Mouse (Mus musculus) intestine, embryonic 16.5 days (tissue): ENCODE results near the gene Golga7b. TPM values are rescaled to one million over a fixed set of nuclear protein-coding genes. Genes with fewer than 3 reads are reported as not detected.

Experiments
- ATAC-seq: fragments of 200-750 bp; cut with Nextera tagmentation; 2 replicates; pipeline ENCODE4 v1.8.0; 2017; ENCODE audit warnings: moderate TSS enrichment, moderate library complexity
- H3K27ac ChIP-seq: fragments of 300-500 bp; sonication (generic); 2 replicates; pipeline ENCODE4 v1.5.1; 2014; ENCODE audit warnings: mild to moderate bottlenecking, low read length
- H3K27me3 ChIP-seq: fragments of 300-500 bp; sonication (generic); replicated peaks from 2 replicates; pipeline ENCODE4 v1.6.1; 2014; ENCODE audit warnings: low read length, control low read depth, mixed read lengths; ENCODE audit not compliant: control insufficient read depth, insufficient read depth
- H3K36me3 ChIP-seq: fragments of 300-500 bp; sonication (generic); 2 replicates; pipeline ENCODE4 v1.6.1; 2014; ENCODE audit warnings: low read length, control low read depth; ENCODE audit not compliant: control insufficient read depth, insufficient read depth
- H3K4me1 ChIP-seq: fragments of 300-500 bp; sonication (generic); 2 replicates; pipeline ENCODE4 v1.6.1; 2014; ENCODE audit warnings: low read length, control low read depth, mixed read lengths; ENCODE audit not compliant: control insufficient read depth, insufficient read depth
- H3K4me2 ChIP-seq: fragments of 300-500 bp; sonication (generic); 2 replicates; pipeline ENCODE4 v1.6.1; 2014; ENCODE audit warnings: low read depth, low read length, control low read depth
- H3K4me3 ChIP-seq: fragments of 300-500 bp; sonication (generic); 2 replicates; pipeline ENCODE4 v1.5.1; 2014; ENCODE audit warnings: mild to moderate bottlenecking, low read length
- H3K9ac ChIP-seq: fragments of 300-500 bp; sonication (generic); 2 replicates; pipeline ENCODE4 v1.6.1; 2014; ENCODE audit warnings: low read depth, low read length
- H3K9me3 ChIP-seq: fragments of 300-500 bp; sonication (generic); 2 replicates; pipeline ENCODE4 v1.6.1; 2016; ENCODE audit warnings: low read length, control low read depth; ENCODE audit not compliant: control insufficient read depth
- WGBS: fragments of 180-500 bp; shearing (Covaris S2); extraction: QIAGEN DNeasy Blood & Tissue Kit; methylation state at CpG from one replicate; pipeline ENCODE4 v1.1.7; 2014; 5-methylcytosine and 5-hydroxymethylcytosine counted together
- polyA plus RNA-seq: library from polyadenylated mRNA; unstranded; fragments of >200 nt; fragmentation: Nextera tagmentation; extraction: Ambion mirVana; gene quantifications from 2 replicates; pipeline ENCODE4 v1.2.1, GENCODE M21; 2015

The Golga7b gene
- polyA plus RNA-seq, 1 experiment from 2014 or later, result 1.2 TPM

- Histone ChIP-seq H3K9ac (no peak overlapping the region), H3K9me3 (no peaks in the 10 kb centered on the region), H3K27me3 (no peaks in the 10 kb centered on the region), H3K4me3 (no peak overlapping the region), H3K36me3 (no peaks in the 10 kb centered on the region), H3K4me2 (no peak overlapping the region), H3K4me1 (no peaks in the 10 kb centered on the region), H3K27ac (no peak overlapping the region)
- 72% methylated on average over 7 of the region's 7 CpGs for WGBS
- ATAC-seq, result no peak
Observed at GRCm38 (mm10) chr19:42216699-42217373, 30.5 kb upstream of the Golga7b start.

- Histone ChIP-seq H3K4me2 (no peak overlapping the region), H3K4me1 (no peaks in the 10 kb centered on the region), H3K27ac (no peak overlapping the region), H3K27me3 (no peaks in the 10 kb centered on the region), H3K9me3 (no peaks in the 10 kb centered on the region), H3K36me3 (no peaks in the 10 kb centered on the region), H3K9ac (no peak overlapping the region), H3K4me3 (no peak overlapping the region)
- WGBS, result 26% methylated on average over 2 of the region's 2 CpGs
- no peak for ATAC-seq
Observed at GRCm38 (mm10) chr19:42217374-42217763, 30.0 kb upstream of the Golga7b start.

- WGBS, result 80% methylated on average over 10 of the region's 10 CpGs
- no peak overlapping the region for H3K27ac ChIP-seq
- H3K4me1 ChIP-seq, result no peaks in the 10 kb centered on the region
- H3K36me3 ChIP-seq, result no peaks in the 10 kb centered on the region
- no peaks in the 10 kb centered on the region for H3K9me3 ChIP-seq
- no peaks in the 10 kb centered on the region for H3K27me3 ChIP-seq
- no peak overlapping the region for H3K4me3 ChIP-seq
- ATAC-seq, result no peak
- H3K9ac ChIP-seq, result no peak overlapping the region
- H3K4me2 ChIP-seq, result no peak overlapping the region
Observed at GRCm38 (mm10) chr19:42226451-42226850, 20.9 kb upstream of the Golga7b start.

GRCm38 (mm10) chr19:42229499-42230287 lies 17.7 kb upstream of the Golga7b start:
- H3K4me1 ChIP-seq, result no peaks in the 10 kb centered on the region

GRCm38 (mm10) chr19:42230288-42230568 lies 17.1 kb upstream of the Golga7b start:
- H3K27me3 ChIP-seq, result no peaks in the 10 kb centered on the region
- no peak overlapping the region for H3K4me3 ChIP-seq
- H3K9ac ChIP-seq, result no peak overlapping the region
- H3K36me3 ChIP-seq, result no peaks in the 10 kb centered on the region
- no peak overlapping the region for H3K27ac ChIP-seq
- WGBS, result 59% methylated on average over 5 of the region's 5 CpGs
- H3K4me1 ChIP-seq, result no peaks in the 10 kb centered on the region
- no peaks in the 10 kb centered on the region for H3K9me3 ChIP-seq
- no peak overlapping the region for H3K4me2 ChIP-seq
- ATAC-seq, result no peak

More at GRCm38 (mm10) chr19:42229499-42230287, 17.7 kb upstream of the Golga7b start:
- no peak overlapping the region for H3K4me3 ChIP-seq
- no peak for ATAC-seq
- no peaks in the 10 kb centered on the region for H3K36me3 ChIP-seq
- H3K27ac ChIP-seq, result no peak overlapping the region
- H3K27me3 ChIP-seq, result no peaks in the 10 kb centered on the region
- 75% methylated on average over 17 of the region's 17 CpGs for WGBS
- no peaks in the 10 kb centered on the region for H3K9me3 ChIP-seq
- H3K4me2 ChIP-seq, result no peak overlapping the region
- H3K9ac ChIP-seq, result no peak overlapping the region

GRCm38 (mm10) chr19:42230986-42231385 lies 16.4 kb upstream of the Golga7b start:
- Histone ChIP-seq H3K4me3 (no peak overlapping the region), H3K36me3 (no peaks in the 10 kb centered on the region), H3K4me1 (no peaks in the 10 kb centered on the region), H3K27me3 (no peaks in the 10 kb centered on the region), H3K9ac (no peak overlapping the region), H3K27ac (no peak overlapping the region), H3K4me2 (no peak overlapping the region), H3K9me3 (no peaks in the 10 kb centered on the region)
- 82% methylated on average over 13 of the region's 13 CpGs for WGBS
- ATAC-seq, result no peak

- WGBS, result 34% methylated on average over 4 of the region's 4 CpGs
- no peak for ATAC-seq
- no peak overlapping the region for H3K27ac ChIP-seq
- no peaks in the 10 kb centered on the region for H3K36me3 ChIP-seq
- H3K9me3 ChIP-seq, result no peaks in the 10 kb centered on the region
- H3K4me2 ChIP-seq, result no peak overlapping the region
- H3K4me1 ChIP-seq, result no peaks in the 10 kb centered on the region
- no peak overlapping the region for H3K4me3 ChIP-seq
- H3K9ac ChIP-seq, result no peak overlapping the region
- H3K27me3 ChIP-seq, result no peaks in the 10 kb centered on the region
Observed at GRCm38 (mm10) chr19:42237602-42238340, 9.6 kb upstream of the Golga7b start.

- no peaks in the 10 kb centered on the region for H3K36me3 ChIP-seq
- ATAC-seq, result no peak
- H3K9ac ChIP-seq, result no peak overlapping the region
- whole genome bisulfite sequencing, result 66% methylated on average over 7 of the region's 7 CpGs
- no peaks in the 10 kb centered on the region for H3K4me1 ChIP-seq
- no peaks in the 10 kb centered on the region for H3K27me3 ChIP-seq
- no peaks in the 10 kb centered on the region for H3K9me3 ChIP-seq
- H3K27ac ChIP-seq, result no peak overlapping the region
- H3K4me3 ChIP-seq, result no peak overlapping the region
- no peak overlapping the region for H3K4me2 ChIP-seq
Observed at GRCm38 (mm10) chr19:42238341-42238715, 9.0 kb upstream of the Golga7b start.

- Histone ChIP-seq H3K9me3 (no peaks in the 10 kb centered on the region), H3K36me3 (no peaks in the 10 kb centered on the region), H3K4me1 (no peaks in the 10 kb centered on the region), H3K4me3 (no peak overlapping the region), H3K9ac (no peak overlapping the region), H3K27me3 (no peaks in the 10 kb centered on the region), H3K4me2 (no peak overlapping the region), H3K27ac (no peak overlapping the region)
- no peak for ATAC-seq
- 46% methylated on average over 8 of the region's 8 CpGs for WGBS
Observed at GRCm38 (mm10) chr19:42240881-42241280, 6.5 kb upstream of the Golga7b start.
